Mouse (Mus musculus) intestine, embryonic 15.5 days (tissue): ENCODE results near the gene Dtx3. TPM values are rescaled to one million over a fixed set of nuclear protein-coding genes. Genes with fewer than 3 reads are reported as not detected.
"Not testable (repeated sequence)": the region's sequence is repeated elsewhere in the genome, so short reads cannot be mapped to it uniquely, and the experiment has no call there.

Source experiments
- ATAC-seq: fragments of 200-750 bp; cut with Nextera tagmentation; 2 replicates; pipeline ENCODE4 v1.8.0; 2017; ENCODE audit warnings: moderate TSS enrichment, moderate library complexity
- H3K27ac ChIP-seq: fragments of 300-500 bp; sonication (generic); 2 replicates; pipeline ENCODE4 v1.5.1; 2015; ENCODE audit warnings: mild to moderate bottlenecking, inconsistent platforms
- H3K27me3 ChIP-seq: fragments of 300-500 bp; sonication (generic); replicated peaks from 2 replicates; pipeline ENCODE4 v1.6.1; 2015; ENCODE audit warnings: inconsistent platforms
- H3K36me3 ChIP-seq: fragments of 300-500 bp; sonication (generic); 2 replicates; pipeline ENCODE4 v1.6.1; 2015; ENCODE audit warnings: inconsistent platforms
- H3K4me1 ChIP-seq: fragments of 300-500 bp; sonication (generic); replicated peaks from 2 replicates; pipeline ENCODE4 v1.6.1; 2015; ENCODE audit warnings: inconsistent platforms
- H3K4me2 ChIP-seq: fragments of 300-500 bp; sonication (generic); replicated peaks from 2 replicates; pipeline ENCODE4 v1.6.1; 2015; ENCODE audit warnings: mild to moderate bottlenecking, inconsistent platforms
- H3K4me3 ChIP-seq: fragments of 300-500 bp; sonication (generic); replicated peaks from 2 replicates; pipeline ENCODE4 v1.5.1; 2015; ENCODE audit warnings: inconsistent platforms
- H3K9ac ChIP-seq: fragments of 300-500 bp; sonication (generic); 2 replicates; pipeline ENCODE4 v1.6.1; 2015; ENCODE audit warnings: inconsistent platforms
- H3K9me3 ChIP-seq: fragments of 300-500 bp; sonication (generic); 2 replicates; pipeline ENCODE4 v1.6.1; 2016; ENCODE audit warnings: inconsistent platforms
- WGBS: fragments of 180-500 bp; shearing (Covaris S2); methylation state at CpG from one replicate; pipeline ENCODE4 v1.1.7; 2015; 5-methylcytosine and 5-hydroxymethylcytosine counted together
- polyA plus RNA-seq: library from polyadenylated mRNA; unstranded; fragments of >200 nt; fragmentation: Nextera tagmentation; extraction: Ambion mirVana; gene quantifications from 2 replicates; pipeline ENCODE4 v1.2.1, GENCODE M21; 2015

Gene Dtx3
- polyA plus RNA-seq, 1 experiment from 2014 or later: 70.6 TPM

DNA sequence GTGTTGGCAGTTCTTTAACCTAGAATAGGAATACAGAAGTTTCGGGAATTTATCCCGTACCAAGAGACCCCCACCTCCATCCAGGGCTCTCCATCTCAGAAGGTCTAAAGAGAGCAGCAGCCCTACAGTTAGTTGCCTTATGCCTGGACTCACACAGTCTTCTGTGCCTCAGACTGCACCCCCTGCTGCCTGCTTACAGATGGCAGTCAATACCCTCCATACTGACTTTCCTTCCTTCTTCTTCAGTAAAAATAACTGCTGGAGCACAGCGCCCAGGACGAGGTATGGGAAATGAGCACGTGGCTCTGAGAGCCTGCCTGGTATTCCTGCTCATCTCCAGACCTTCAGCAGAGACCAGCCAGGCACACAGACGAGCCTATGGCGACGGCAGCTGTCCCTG is 4.8 kb upstream of the Dtx3 start:
- H3K27ac ChIP-seq: no peak overlapping the region
- H3K9me3 ChIP-seq: no peaks in the 10 kb centered on the region
- peaks cover 19% of the 10 kb centered on the region for H3K36me3 ChIP-seq
- H3K4me3 ChIP-seq: no peak overlapping the region
- 80% methylated on average over 8 of the region's 8 CpGs for WGBS
- H3K4me2 ChIP-seq: no peak overlapping the region
- H3K4me1 ChIP-seq: peaks cover 3% of the 10 kb centered on the region; the same call in 1 of the 2 replicates
- H3K9ac ChIP-seq: no peak overlapping the region
- no peak for ATAC-seq
- no peaks in the 10 kb centered on the region for H3K27me3 ChIP-seq

DNA sequence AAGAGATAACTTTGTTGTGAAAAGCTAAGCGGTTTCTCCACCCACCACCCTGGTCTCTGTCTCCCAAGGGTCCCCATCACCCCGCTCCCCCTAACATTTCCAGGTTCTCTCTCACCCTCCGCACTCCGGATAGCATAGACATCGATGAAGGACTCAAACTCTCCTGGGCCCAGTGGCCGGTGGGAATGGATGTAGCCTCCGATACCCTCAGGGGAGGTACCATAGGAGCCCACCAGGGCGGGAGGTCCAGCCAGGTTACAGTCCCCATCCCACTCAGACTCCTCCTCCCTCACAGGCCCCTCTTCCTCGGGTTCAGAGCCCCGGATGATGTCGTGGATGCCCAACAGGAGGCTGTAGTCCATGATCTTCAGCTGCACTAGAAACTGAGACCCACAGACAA is 3.9 kb upstream of the Dtx3 start:
- Histone ChIP-seq H3K9me3 (no peaks in the 10 kb centered on the region), H3K9ac (no peak overlapping the region), H3K4me3 (no peak overlapping the region), H3K27ac (no peak overlapping the region), H3K36me3 (peaks cover 15% of the 10 kb centered on the region; the same call in 1 of the 2 replicates), H3K4me1 (peaks cover 11% of the 10 kb centered on the region; the same call in 1 of the 2 replicates), H3K27me3 (no peaks in the 10 kb centered on the region), H3K4me2 (no peak overlapping the region)
- no peak for ATAC-seq
- WGBS: 87% methylated on average over 11 of the region's 11 CpGs

DNA sequence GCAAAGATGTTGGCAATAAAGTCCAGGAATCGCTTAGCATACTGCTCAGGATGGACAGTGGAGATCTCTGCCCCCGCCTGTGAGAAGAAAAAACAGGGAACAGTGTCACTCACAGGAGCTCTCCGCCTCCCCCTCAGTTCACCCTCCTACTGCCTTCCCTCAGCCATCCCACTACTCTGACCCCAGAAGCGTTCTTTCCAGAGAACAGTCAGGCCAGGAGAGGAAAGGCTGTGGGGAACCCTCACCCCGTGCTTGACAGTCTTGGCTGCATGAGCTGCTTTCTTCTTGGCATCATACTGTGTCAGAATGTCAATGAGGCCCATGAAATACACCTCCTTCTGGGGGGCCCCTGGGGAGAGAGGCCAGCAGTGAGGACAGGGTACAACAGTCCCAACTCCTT is 3.5 kb upstream of the Dtx3 start:
- ATAC-seq: no peak

DNA sequence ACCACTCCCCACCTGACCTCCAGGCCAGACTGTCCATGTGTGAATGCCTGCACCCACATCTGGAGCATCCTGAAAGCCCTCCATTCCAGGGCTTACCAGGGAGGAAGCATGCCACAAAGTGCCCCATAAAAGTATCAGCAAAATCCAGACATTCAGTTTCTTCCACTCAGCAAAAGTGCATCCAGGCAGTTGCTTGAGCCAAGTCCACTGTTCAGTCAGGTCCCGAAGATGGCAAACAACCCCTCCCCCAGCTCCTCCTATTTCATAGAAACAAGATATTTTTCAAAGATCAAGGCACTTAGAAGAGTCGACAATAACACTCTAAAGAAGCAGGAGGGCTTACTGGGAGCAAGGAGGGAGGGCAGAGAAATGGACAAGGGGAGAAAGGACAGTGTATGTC is 3.0 kb upstream of the Dtx3 start:
- Histone ChIP-seq H3K4me3 (no peak overlapping the region), H3K27me3 (no peaks in the 10 kb centered on the region), H3K9ac (no peak overlapping the region), H3K36me3 (peaks cover 11% of the 10 kb centered on the region; the same call in 1 of the 2 replicates), H3K4me2 (no peak overlapping the region), H3K27ac (no peak overlapping the region), H3K4me1 (peaks cover 15% of the 10 kb centered on the region; the same call in 1 of the 2 replicates), H3K9me3 (no peaks in the 10 kb centered on the region)
- no peak for ATAC-seq
- 50% methylated on average over 2 of the region's 2 CpGs for WGBS

More for the DNA sequence above, 3.5 kb upstream of the Dtx3 start:
- 68% methylated on average over 5 of the region's 5 CpGs for WGBS
- H3K4me2 ChIP-seq: no peak overlapping the region
- H3K9me3 ChIP-seq: no peaks in the 10 kb centered on the region
- H3K27me3 ChIP-seq: no peaks in the 10 kb centered on the region
- H3K36me3 ChIP-seq: peaks cover 15% of the 10 kb centered on the region; the same call in 1 of the 2 replicates
- H3K4me3 ChIP-seq: no peak overlapping the region
- H3K27ac ChIP-seq: no peak overlapping the region
- peaks cover 15% of the 10 kb centered on the region; the same call in 1 of the 2 replicates for H3K4me1 ChIP-seq
- H3K9ac ChIP-seq: no peak overlapping the region

DNA sequence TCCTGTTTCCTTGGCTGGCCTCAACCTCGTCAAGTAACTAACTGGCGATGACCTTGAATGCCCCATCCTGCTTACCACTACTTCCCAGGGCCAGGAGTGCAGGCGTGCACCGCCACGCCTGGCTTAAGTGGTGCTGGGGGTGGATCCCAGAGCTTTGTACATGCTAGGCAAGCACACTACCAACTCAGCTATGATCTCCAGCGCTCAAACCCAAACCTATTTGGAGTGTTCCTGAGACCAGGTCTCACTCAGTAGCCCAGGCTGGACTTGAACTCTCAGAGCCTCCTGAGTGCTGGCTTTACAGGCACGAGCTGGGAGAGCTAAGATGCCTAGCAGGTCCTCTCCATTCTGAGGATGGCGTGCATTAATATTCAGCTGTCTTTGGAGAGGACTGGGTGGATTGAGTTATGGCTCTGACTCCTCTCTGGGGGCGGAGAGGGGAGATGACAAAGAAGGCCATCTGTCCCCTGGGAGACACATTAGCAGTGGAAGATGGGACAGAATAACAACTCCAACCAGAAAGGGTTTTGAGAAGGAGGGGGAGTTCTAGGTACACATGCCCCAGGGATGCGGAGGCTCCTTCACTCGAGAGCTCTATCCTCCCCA is 2.1 kb upstream of the Dtx3 start:
- Histone ChIP-seq H3K4me1 (peaks cover 15% of the 10 kb centered on the region; the same call in 1 of the 2 replicates), H3K9ac (no peak overlapping the region), H3K4me3 (no peak overlapping the region), H3K4me2 (no peak overlapping the region), H3K27me3 (no peaks in the 10 kb centered on the region), H3K36me3 (peaks cover 7% of the 10 kb centered on the region; the same call in 1 of the 2 replicates), H3K9me3 (no peaks in the 10 kb centered on the region), H3K27ac (peak overlapping the region; percentile 25; the same call in 1 of the 2 replicates)
- 84% methylated on average over 11 of the region's 11 CpGs for WGBS
- ATAC-seq: no peak

DNA sequence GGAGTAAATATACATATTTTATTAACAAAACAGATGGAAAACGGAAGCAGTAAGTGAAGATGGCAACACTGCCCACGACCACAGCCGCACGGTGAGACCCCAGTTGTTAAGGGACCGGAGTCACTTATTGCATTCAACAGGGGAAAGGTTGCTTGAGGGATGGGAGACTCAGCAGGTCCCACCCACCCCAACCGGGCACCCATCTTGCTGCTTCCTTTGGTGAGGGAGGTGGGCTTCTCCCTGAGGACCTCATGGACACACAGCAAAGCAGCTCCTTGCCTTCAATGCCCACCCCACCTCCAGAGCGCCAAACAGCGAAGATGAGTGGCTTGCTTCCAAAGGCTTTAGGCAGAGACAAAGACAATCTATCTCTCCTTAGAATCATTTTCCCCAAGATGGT is 1.6 kb upstream of the Dtx3 start:
- no peak overlapping the region for H3K4me2 ChIP-seq
- H3K4me3 ChIP-seq: no peak overlapping the region
- no peak overlapping the region for H3K9ac ChIP-seq
- peaks cover 15% of the 10 kb centered on the region; the same call in 1 of the 2 replicates for H3K4me1 ChIP-seq
- 0 out of 2 replicates have a peak, but pooled peaks cover 9% of the 10 kb centered on the region for H3K36me3 ChIP-seq
- H3K27me3 ChIP-seq: no peaks in the 10 kb centered on the region
- H3K27ac ChIP-seq: peak overlapping the region; percentile 25; the same call in 1 of the 2 replicates
- no peaks in the 10 kb centered on the region for H3K9me3 ChIP-seq
- 84% methylated on average over 8 of the region's 8 CpGs for WGBS
- ATAC-seq: no peak

DNA sequence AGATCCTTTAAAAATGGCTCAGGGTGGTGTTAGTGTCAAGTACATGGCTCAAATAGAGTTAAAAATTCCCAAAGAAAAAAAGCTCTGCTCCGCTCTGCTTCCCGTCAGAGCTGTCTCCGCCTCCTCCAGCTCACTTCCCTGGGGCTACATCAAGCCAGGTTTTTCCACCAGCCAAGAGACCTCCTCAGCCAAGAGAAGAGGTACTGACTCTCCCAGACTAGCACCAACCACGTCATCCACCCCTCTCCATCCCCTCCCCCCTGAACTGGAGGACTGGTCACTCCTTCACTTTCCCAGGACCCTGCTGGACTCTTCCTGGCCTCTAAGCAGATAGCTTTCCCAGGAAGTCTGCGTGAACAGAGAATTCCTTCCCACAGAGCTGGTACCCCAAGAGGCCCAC is 864 bp upstream of the Dtx3 start:
- peaks cover 15% of the 10 kb centered on the region; the same call in 1 of the 2 replicates for H3K4me1 ChIP-seq
- no peaks in the 10 kb centered on the region for H3K9me3 ChIP-seq
- peak overlapping the region; percentile 92 for H3K4me3 ChIP-seq
- H3K9ac ChIP-seq: no peak overlapping the region
- peak overlapping the region; percentile 93 for H3K4me2 ChIP-seq
- peak overlapping the region; percentile 92 for H3K27ac ChIP-seq
- peak; percentile 68 for ATAC-seq
- H3K27me3 ChIP-seq: no peaks in the 10 kb centered on the region
- 8% methylated on average over 5 of the region's 5 CpGs for WGBS
- 0 out of 2 replicates have a peak, but pooled peaks cover 9% of the 10 kb centered on the region for H3K36me3 ChIP-seq

DNA sequence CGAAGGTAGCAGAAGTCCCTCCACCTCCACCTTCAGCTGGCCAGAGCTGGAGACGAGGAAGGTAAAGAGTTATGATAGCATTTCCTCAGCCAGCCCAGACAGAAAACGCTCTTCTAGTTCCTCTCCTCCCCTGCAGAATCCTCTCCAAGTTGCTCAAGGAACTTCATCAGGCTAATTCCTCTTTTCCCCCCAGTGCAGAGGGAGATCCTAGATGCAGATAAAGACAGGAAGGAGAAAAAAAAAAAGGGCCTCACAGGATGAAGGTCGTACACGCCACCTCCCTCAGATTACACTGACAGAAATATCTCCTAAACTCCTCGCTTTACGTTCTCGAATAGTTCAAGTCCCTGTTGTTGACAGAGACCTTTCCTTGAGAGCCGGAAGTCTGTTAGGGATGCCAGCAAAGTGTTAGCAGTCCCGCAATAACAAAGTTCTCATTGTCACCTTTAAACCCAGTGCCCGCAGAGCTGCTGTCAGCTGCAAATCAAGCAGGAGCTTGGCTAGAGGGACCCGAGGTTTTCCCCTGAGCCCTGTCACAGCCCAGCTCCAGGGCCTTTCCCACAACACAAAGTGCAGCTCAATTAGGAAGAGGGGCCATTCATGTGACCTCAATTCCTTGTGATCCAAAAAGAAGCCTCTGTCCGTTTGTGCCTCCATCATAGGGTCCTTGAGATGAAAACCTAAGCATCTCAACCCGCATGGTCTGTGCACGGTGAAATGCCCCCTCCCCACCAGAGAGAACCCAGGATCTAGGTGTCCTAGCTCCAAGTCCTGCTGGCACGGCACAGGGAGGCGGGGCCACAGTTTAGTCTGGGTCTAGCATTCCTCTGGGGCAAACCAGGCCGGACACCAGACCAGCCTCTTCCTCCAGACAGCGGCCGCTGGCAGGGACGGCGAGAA is 850 bp downstream of the Dtx3 start:
- Histone ChIP-seq H3K4me2 (peak overlapping the region; percentile 93), H3K9me3 (no peaks in the 10 kb centered on the region), H3K27me3 (no peaks in the 10 kb centered on the region), H3K9ac (peak overlapping the region; percentile 84), H3K27ac (peak overlapping the region; percentile 92), H3K4me3 (peak overlapping the region; percentile 92), H3K36me3 (peaks cover 9% of the 10 kb centered on the region; the same call in 1 of the 2 replicates), H3K4me1 (peaks cover 23% of the 10 kb centered on the region; the same call in 1 of the 2 replicates)
- peak; percentile 42 for ATAC-seq
- WGBS: 9% methylated on average over 22 of the region's 22 CpGs

DNA sequence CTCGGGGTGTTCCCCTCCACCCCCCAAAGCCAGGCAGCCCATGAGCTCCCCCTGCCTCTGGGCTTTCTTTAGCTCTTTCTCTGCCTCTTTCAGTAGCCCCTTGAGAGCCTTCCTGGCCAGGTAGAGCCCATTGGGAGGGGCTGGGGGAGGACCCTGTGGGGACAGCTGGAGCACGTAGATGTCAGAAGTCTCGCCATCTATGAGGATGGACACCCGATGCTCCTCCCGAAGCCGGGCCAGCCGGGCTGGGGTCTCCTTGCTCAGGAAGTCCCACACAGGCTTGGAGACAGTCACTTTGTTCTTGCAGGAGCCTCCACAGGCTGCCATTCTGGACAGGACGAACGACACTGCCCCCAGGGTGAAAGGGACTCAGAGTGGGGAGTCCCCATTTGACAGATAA is 2.5 kb downstream of the Dtx3 start:
- Histone ChIP-seq H3K4me1 (peaks cover 36% of the 10 kb centered on the region), H3K9ac (no peak overlapping the region), H3K4me3 (no peak overlapping the region), H3K4me2 (no peak overlapping the region), H3K9me3 (no peaks in the 10 kb centered on the region), H3K27ac (no peak overlapping the region), H3K27me3 (no peaks in the 10 kb centered on the region), H3K36me3 (peaks cover 4% of the 10 kb centered on the region; the same call in 1 of the 2 replicates)
- no peak for ATAC-seq
- 84% methylated on average over 9 of the region's 9 CpGs for WGBS

DNA sequence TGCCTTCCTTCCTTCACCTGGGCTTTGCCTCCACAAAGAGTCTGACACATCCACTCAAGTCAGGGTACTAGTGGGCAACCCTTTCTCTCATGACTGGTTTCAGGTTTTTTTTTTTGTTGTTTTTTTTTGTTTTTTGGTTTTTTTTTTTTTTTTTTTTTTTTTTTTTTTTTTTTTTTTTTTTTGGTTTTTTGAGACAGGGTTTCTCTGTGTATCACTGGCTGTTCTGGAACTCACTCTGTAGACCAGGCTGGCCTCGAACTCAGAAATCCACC is 3.5 kb downstream of the Dtx3 start:
- 71% methylated on average over 1 of the region's 1 CpGs for WGBS

DNA sequence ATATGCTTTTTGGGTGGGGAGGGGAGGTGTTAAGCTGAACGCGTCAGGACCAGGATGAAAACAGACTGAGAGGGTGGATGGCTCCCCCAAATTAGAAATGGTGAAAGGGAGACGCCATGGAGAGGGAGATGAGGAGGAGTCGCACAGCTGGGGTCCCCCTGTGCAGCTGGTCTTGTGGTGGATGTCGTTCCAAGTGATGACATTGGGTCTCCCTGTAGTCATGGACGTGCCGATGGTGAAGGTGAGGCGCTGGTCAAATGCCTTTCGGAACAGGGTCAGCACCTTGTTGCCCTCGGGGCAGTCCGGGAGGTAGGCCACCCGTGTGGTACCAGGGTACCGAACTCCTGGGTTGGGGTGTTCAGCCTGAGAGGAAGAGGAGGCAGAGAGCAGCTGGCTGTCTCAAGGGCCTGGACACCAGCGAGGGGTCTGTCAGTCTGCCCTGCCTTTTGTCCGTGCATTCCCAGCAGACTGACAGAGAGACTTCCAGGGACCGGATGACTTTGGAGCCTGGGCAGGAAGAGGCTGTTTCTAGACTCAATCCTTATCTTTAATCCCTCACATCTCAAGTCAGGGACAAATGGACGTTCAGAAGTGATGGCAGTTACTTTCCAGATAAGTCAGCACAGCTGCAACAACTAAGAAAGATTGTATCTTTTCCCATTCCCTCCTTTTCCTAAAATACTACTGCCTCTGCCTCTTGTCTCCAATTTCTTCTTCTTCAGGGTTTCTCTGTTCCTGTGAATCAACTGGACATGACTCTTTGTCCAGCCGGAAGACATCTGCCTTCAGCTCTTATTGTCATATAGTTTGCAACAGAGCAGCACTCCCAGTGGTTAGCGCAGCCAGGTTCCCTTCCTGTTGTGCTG is 4.1 kb downstream of the Dtx3 start:
- H3K27ac ChIP-seq: no peak overlapping the region

More for the DNA sequence above, 3.5 kb downstream of the Dtx3 start:
- not testable (repeated sequence) for H3K27me3 ChIP-seq, ATAC-seq, H3K4me3 ChIP-seq, H3K27ac ChIP-seq, H3K4me2 ChIP-seq, H3K9ac ChIP-seq, H3K36me3 ChIP-seq, H3K9me3 ChIP-seq
- peaks cover 41% of the 10 kb centered on the region for H3K4me1 ChIP-seq

More for the DNA sequence above, 4.1 kb downstream of the Dtx3 start:
- 79% methylated on average over 19 of the region's 19 CpGs for WGBS
- no peak for ATAC-seq
- H3K27me3 ChIP-seq: no peaks in the 10 kb centered on the region; the same call in 1 of the 2 replicates
- no peaks in the 10 kb centered on the region for H3K9me3 ChIP-seq
- H3K36me3 ChIP-seq: peaks cover 4% of the 10 kb centered on the region
- H3K9ac ChIP-seq: no peak overlapping the region
- peaks cover 40% of the 10 kb centered on the region for H3K4me1 ChIP-seq
- H3K4me2 ChIP-seq: no peak overlapping the region
- H3K4me3 ChIP-seq: no peak overlapping the region
